Mouse (Mus musculus) liver, embryonic 16.5 days (tissue): ENCODE measurements around the gene Tomm20. TPM values are rescaled to one million over a fixed set of nuclear protein-coding genes. Genes with fewer than 3 reads are reported as not detected.

Experiments
- ATAC-seq: fragments of 200-750 bp; cut with Nextera tagmentation; 2 replicates; pipeline ENCODE4 v1.8.0; 2017; ENCODE audit warnings: low read depth, mild to moderate bottlenecking, moderate number of reproducible peaks, moderate library complexity
- H3K27ac ChIP-seq: fragments of 300-500 bp; sonication (generic); 2 replicates; pipeline ENCODE4 v1.5.1; 2014; ENCODE audit warnings: mild to moderate bottlenecking, low read length
- H3K27me3 ChIP-seq: fragments of 300-500 bp; sonication (generic); 2 replicates; pipeline ENCODE4 v1.6.1; 2014; ENCODE audit warnings: low read depth, low read length, mixed read lengths; ENCODE audit not compliant: control insufficient read depth, insufficient read depth
- H3K36me3 ChIP-seq: fragments of 300-500 bp; sonication (generic); 2 replicates; pipeline ENCODE4 v1.6.1; 2014; ENCODE audit warnings: mild to moderate bottlenecking; ENCODE audit not compliant: control insufficient read depth, insufficient read depth
- H3K4me1 ChIP-seq: fragments of 300-500 bp; sonication (generic); 2 replicates; pipeline ENCODE4 v1.6.1; 2014; ENCODE audit warnings: low read depth, low read length, mixed read lengths; ENCODE audit not compliant: control insufficient read depth
- H3K4me2 ChIP-seq: fragments of 300-500 bp; sonication (generic); 2 replicates; pipeline ENCODE4 v1.6.1; 2014; ENCODE audit warnings: low read depth, low read length, mixed read lengths
- H3K4me3 ChIP-seq: fragments of 300-500 bp; sonication (generic); 2 replicates; pipeline ENCODE4 v1.5.1; 2014; ENCODE audit warnings: low read depth, mild to moderate bottlenecking, low read length
- H3K9ac ChIP-seq: fragments of 300-500 bp; sonication (generic); 2 replicates; pipeline ENCODE4 v1.6.1; 2014; ENCODE audit warnings: low read depth, low read length
- H3K9me3 ChIP-seq: fragments of 300-500 bp; sonication (generic); replicated peaks from 2 replicates; pipeline ENCODE4 v1.6.1; 2016; ENCODE audit warnings: low read length; ENCODE audit not compliant: control insufficient read depth
- WGBS: fragments of 180-500 bp; shearing (Covaris S2); extraction: QIAGEN DNeasy Blood & Tissue Kit; methylation state at CpG from one replicate; pipeline ENCODE4 v1.1.7; 2014; ENCODE audit not compliant: insufficient replicate concordance; 5-methylcytosine and 5-hydroxymethylcytosine counted together
- polyA plus RNA-seq: library from polyadenylated mRNA; unstranded; fragments of >200 nt; fragmentation: Nextera tagmentation; extraction: Ambion mirVana; gene quantifications from 2 replicates; pipeline ENCODE4 v1.2.1, GENCODE M21; 2015

Tomm20 gene
- polyA plus RNA-seq, 1 experiment from 2014 or later, result 85.0 TPM

DNA sequence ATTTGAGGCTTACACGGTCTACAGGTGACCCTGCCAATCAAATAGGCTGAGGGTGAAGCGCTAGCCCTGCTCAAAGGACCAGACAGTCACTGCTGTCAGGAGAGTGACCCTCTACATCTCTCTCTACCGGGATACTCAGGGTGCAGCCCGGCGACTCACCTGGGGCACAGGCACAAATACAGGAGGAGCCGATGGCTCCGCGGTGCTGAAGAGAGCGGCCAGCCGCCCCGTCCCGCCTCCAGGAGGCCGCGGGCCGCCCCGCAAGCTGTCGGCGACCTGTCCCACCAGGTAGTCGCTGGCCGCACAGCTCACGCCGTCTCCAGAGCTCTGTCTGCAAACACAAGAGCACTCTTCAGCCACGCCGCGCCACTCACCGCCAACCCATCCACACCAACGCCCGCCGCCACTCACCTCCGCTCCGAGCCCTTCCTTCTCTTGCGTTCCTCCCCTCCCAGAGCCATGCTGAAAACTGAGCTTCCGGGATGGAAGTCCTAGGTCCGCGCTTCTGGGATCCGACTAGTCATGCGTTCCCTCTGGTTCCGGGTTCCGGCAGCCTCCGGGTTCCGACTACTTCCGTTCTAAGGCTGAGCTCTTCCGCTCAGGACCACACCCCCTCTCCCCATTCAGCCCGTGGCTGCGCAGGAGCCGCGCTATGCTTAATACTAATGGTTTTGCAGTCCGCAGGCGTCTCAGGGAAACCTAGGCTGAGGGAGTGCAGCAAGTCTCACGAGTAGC, 25.1 kb upstream of the Tomm20 start, which contains the start of gene Rbm34:
Gene Rbm34, minus strand, starts transcription at position 493 of the 735 bp plus-strand sequence.
- under 1% methylated on average over 50 of the region's 50 CpGs for WGBS
- Histone ChIP-seq H3K4me2 (peak within 1 kb of the TSS; percentile 91), H3K4me3 (peak within 1 kb of the TSS; percentile 90), H3K9ac (peak within 1 kb of the TSS; percentile 85), H3K36me3 (no peaks in the 10 kb centered on the region), H3K4me1 (peaks cover 16% of the 10 kb centered on the region), H3K27me3 (no peaks in the 10 kb centered on the region), H3K9me3 (no peaks in the 10 kb centered on the region), H3K27ac (peak within 1 kb of the TSS; percentile 46; the same call in 1 of the 2 replicates)
- peak; percentile 96 for ATAC-seq

DNA sequence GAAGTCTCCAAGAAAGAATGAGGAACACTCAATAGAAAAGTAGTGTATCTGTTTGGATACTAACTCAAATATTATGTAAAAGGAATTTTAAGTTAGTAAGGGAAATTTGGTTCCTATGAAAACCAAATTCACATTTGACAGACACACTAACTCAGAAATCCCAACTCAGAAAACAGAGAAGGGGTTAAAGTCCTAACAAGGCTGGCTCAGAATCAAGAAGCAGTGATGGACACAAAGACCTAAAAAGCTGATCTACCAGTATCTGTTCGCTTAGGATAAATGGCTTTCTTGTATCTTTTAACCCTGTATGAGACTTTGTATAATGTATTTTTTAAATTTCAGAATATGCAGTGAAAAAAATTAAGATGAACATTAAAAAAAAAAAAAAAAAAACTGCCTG, 23.9 kb upstream of the Tomm20 start:
- no peak overlapping the region for H3K4me3 ChIP-seq
- no peaks in the 10 kb centered on the region for H3K27me3 ChIP-seq
- WGBS, result 56% methylated on average over 1 of the region's 1 CpGs
- no peaks in the 10 kb centered on the region for H3K9me3 ChIP-seq
- H3K9ac ChIP-seq, result no peak overlapping the region
- H3K4me1 ChIP-seq, result peaks cover 16% of the 10 kb centered on the region
- H3K27ac ChIP-seq, result no peak overlapping the region
- no peaks in the 10 kb centered on the region for H3K36me3 ChIP-seq
- ATAC-seq, result no peak
- peak overlapping the region; percentile 91; the same call in 1 of the 2 replicates for H3K4me2 ChIP-seq

DNA sequence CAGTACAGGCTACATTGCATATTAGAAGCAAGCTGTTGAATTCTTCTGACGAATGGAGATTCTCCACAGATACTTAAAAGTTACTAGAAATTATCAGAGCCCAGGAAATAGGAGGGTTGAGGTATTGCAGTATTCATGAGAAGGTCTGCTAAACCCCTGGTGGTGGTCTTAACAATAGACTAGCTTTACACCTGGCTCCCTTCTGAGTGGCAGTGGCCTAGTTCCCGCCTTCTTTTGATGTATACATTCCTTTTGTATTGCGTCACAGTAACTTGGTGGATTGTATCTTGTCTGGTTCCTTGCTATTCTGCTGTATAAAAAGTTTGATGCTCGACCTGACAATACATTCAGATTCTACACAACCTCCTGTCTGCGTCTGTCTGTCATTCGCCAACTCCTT, 22.5 kb upstream of the Tomm20 start:
- H3K4me2 ChIP-seq, result no peak overlapping the region
- 79% methylated on average over 6 of the region's 6 CpGs for WGBS

DNA sequence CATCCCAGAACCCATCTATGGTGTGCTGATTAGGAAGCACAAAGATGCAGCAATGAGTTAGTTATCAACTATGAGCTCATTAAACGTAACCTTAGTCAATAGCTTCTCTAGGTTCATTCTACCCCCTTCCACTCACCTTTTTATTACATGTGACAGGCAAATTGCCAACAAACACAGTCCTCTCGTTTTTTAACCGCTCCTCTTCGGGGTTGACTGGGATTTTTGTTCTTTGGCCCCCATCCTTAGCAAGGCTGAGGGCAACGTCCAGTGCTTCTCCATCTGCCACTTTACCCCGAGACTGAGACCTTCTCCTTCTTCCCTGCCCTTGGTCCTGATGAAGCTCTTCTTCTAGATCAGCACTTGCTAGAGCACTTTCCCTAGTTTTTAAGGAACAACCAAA, 19.6 kb upstream of the Tomm20 start:
- H3K4me2 ChIP-seq, result no peak overlapping the region
- no peak for ATAC-seq
- no peak overlapping the region for H3K9ac ChIP-seq
- H3K27me3 ChIP-seq, result no peaks in the 10 kb centered on the region
- H3K9me3 ChIP-seq, result no peaks in the 10 kb centered on the region
- 69% methylated on average over 6 of the region's 6 CpGs for WGBS
- H3K27ac ChIP-seq, result no peak overlapping the region
- peaks cover 3% of the 10 kb centered on the region; the same call in 1 of the 2 replicates for H3K4me1 ChIP-seq
- H3K36me3 ChIP-seq, result 0 out of 2 replicates have a peak, but pooled peaks cover 4% of the 10 kb centered on the region
- no peak overlapping the region for H3K4me3 ChIP-seq

More for the DNA sequence above, 22.5 kb upstream of the Tomm20 start:
- Histone ChIP-seq H3K4me3 (no peak overlapping the region), H3K27me3 (no peaks in the 10 kb centered on the region), H3K4me1 (peaks cover 7% of the 10 kb centered on the region), H3K27ac (no peak overlapping the region), H3K9me3 (no peaks in the 10 kb centered on the region), H3K9ac (no peak overlapping the region), H3K36me3 (0 out of 2 replicates have a peak, but pooled peaks cover 4% of the 10 kb centered on the region)
- ATAC-seq, result no peak

DNA sequence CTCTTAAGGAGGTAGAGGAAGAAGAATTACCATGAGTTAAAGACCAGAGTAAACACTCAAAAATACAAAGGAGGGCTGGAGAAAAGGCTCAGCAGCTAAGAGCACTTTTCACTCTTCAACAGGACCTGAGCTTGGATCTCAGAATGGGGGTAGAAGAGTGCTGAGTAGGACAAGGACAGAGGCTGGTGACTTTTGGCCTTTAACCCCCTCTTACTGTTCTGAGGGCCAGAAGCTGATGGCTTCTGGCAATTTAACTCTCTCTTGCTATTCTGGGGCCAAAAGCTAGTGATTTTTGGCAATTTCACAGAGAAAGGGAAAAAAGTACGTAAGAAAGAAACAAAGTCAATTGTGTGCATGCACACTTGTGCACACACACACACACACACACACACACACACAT, 17.2 kb upstream of the Tomm20 start:
- WGBS, result 82% methylated on average over 1 of the region's 1 CpGs
- Histone ChIP-seq H3K4me2 (no peak overlapping the region), H3K27ac (no peak overlapping the region), H3K9me3 (no peaks in the 10 kb centered on the region), H3K4me1 (no peaks in the 10 kb centered on the region), H3K4me3 (no peak overlapping the region), H3K27me3 (no peaks in the 10 kb centered on the region), H3K36me3 (peaks cover 4% of the 10 kb centered on the region; the same call in 1 of the 2 replicates), H3K9ac (no peak overlapping the region)
- ATAC-seq, result no peak

DNA sequence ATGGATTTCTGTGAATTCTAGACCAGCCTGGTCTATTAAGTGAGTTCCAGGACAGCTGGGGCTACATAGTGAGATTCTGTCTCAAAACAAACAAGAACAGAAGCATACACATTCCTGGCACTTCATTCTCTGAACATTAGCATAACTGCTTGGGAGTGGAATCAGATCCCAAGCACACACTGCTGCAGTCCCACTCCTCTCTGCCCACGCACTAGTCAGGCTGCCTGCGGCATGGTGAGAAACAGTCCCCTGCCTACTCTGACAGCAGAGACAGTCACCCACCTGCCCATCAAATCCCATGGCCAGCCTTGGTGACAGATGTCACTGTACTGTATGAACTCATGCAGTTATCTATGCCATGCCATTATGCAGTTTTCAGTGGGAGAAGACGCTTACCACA, 15.9 kb upstream of the Tomm20 start:
- no peaks in the 10 kb centered on the region for H3K27me3 ChIP-seq
- no peak overlapping the region for H3K9ac ChIP-seq
- H3K27ac ChIP-seq, result no peak overlapping the region
- 87% methylated on average over 3 of the region's 3 CpGs for WGBS
- ATAC-seq, result no peak
- H3K36me3 ChIP-seq, result peaks cover 4% of the 10 kb centered on the region; the same call in 1 of the 2 replicates
- H3K4me2 ChIP-seq, result no peak overlapping the region
- H3K9me3 ChIP-seq, result no peaks in the 10 kb centered on the region
- no peak overlapping the region for H3K4me3 ChIP-seq
- H3K4me1 ChIP-seq, result no peaks in the 10 kb centered on the region

DNA sequence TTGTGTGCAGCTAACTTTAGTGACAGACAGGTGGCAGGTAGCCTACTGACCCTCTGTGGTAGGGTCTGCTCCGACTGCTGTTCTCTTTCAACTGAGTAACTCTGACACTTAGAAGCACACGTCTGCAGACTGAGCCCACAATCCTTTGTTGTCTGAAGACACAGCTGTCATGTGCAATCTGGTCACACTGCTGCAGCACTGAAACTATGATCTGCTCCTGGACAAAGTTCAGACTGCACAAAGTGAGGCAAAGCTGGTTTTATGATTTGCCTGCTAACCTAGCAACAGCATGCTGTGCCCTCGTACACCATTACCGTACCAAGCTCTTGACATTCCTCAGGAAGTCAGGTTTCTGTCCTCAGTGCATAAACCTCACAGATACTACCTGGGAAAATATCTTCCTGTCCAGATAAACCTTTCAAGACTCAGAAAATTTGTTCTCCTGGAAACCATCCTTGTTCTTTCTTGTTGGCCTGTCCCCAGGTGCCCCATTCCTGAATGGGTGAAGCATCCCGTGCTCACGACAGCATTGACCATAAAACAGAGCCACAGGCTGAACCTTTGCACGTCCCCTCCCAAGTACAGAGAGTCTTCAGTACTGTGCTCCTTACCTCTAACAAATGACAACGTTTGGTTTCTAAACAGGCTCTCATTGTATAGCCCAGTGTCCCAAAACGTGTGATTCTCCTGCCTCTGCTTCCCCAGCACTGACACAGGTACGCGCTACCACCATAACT, 6.4 kb upstream of the Tomm20 start:
- Histone ChIP-seq H3K27ac (no peak overlapping the region), H3K4me1 (no peaks in the 10 kb centered on the region), H3K4me2 (no peak overlapping the region), H3K9ac (no peak overlapping the region), H3K9me3 (no peaks in the 10 kb centered on the region), H3K27me3 (no peaks in the 10 kb centered on the region), H3K4me3 (no peak overlapping the region), H3K36me3 (peaks cover 24% of the 10 kb centered on the region)
- no peak for ATAC-seq
- 75% methylated on average over 11 of the region's 11 CpGs for WGBS

DNA sequence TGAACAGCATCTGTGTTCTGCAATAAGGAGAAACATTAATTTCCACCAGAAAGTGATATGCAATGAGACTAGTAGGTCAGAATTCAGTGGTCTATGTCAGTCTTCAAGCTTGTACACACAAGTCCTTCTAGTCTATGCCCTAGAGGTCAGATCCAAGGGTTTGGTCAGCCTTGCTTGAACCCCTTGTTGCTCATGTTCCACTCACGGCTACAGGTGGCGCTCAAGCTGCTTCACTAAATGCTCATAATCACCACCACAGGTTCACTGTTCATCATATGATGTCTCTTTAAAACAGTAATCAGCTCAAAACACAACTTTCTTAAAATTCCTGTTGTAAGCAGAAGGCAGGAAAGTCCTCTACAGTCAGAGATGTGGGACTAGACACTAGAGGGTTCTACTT, 3.9 kb upstream of the Tomm20 start:
- no peak overlapping the region for H3K9ac ChIP-seq
- H3K4me1 ChIP-seq, result peaks cover 8% of the 10 kb centered on the region
- ATAC-seq, result no peak
- no peak overlapping the region for H3K27ac ChIP-seq
- no peaks in the 10 kb centered on the region for H3K27me3 ChIP-seq
- no peak overlapping the region for H3K4me3 ChIP-seq
- no peaks in the 10 kb centered on the region for H3K9me3 ChIP-seq
- 64% methylated on average over 2 of the region's 2 CpGs for WGBS
- peaks cover 24% of the 10 kb centered on the region for H3K36me3 ChIP-seq
- no peak overlapping the region for H3K4me2 ChIP-seq

DNA sequence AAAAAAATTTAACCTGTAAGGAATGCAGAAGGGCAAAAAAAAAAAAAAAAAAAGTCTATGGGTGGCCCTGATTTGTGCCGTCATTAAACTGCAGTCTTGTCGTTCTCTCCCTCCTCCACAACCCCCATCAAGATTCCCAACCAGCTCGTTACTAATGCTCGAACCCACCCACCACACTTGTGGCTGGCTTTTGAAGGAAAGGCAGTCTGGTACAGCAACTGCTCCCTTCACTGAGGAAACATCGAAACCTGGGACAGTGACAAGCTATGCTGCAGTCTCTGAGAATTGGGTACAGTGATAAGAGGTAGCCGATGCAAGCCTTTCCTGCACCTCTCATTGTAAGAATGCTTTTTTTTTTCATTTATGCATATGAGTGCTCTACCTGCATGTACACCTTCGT, 800 bp upstream of the Tomm20 start:
- peaks cover 7% of the 10 kb centered on the region for H3K36me3 ChIP-seq
- H3K9ac ChIP-seq, result no peak overlapping the region
- H3K4me3 ChIP-seq, result no peak overlapping the region; the same call in 1 of the 2 replicates
- WGBS, result 69% methylated on average over 7 of the region's 7 CpGs
- H3K4me2 ChIP-seq, result peak overlapping the region; percentile 93; the same call in 1 of the 2 replicates
- H3K27ac ChIP-seq, result no peak overlapping the region
- no peak for ATAC-seq
- H3K9me3 ChIP-seq, result no peaks in the 10 kb centered on the region
- peaks cover 25% of the 10 kb centered on the region for H3K4me1 ChIP-seq
- H3K27me3 ChIP-seq, result no peaks in the 10 kb centered on the region
